Mouse (Mus musculus): ENCODE results near the gene Galntl6.

GRCm38 (mm10) chr8:58217885-58218284, 694.6 kb downstream of the Galntl6 start:
- TF ChIP-seq CTCF (IDR thresholded peaks at IDR 0.05; ENCODE audit: extremely low read depth, insufficient read depth, insufficient read length, insufficient replicate concordance), result no peak
- TF ChIP-seq POLR2A (IDR thresholded peaks at IDR 0.05; ENCODE audit: low read depth, low read length), result no peak
